Mouse (Mus musculus) cerebellum, adult 9-11 months (tissue): ENCODE results near the gene Arid5b.

ENCODE experiments used
- DNase-seq: peaks from one replicate; pipeline ENCODE4 v3.0.0; 2022

Gene Arid5b

DNA sequence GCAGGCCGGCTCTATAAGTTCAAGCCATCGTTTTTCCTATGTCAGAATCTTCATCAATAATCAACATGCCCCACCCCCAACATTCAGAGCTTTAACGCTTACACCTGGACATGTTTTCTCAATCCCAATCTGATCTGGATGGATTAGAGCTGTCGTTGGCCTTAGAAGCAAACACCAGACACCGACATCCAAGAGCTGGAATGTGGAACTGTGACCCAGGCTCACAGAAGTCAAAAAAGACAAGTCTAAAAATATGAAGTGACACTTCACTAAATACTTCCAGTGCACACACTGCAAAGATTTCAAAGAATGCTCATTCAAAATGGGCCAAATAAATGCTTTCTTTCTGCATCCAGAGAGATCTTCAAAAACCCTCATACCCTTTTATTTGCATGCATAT is 144.5 kb downstream of the Arid5b start:
- DNase-seq = no peak

DNA sequence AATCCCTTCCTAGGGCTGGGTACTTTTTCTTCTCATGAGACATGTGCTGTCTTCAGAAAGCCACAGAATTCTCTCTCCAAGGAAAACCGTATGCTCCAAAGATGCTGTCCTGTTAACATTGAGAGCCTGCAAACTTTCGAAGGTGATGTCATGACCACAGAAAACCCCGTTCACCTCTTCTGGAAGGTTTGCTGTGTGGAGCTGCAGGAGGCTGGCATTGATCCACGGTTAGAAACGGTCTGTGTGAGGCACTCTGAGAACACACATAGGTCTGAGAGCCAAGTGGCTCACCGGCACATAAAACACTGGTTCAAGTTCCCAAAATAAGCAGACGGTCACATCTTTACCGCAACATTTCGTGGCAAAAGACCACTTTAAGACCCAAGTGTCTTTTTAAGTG is 145.9 kb downstream of the Arid5b start:
- peak; percentile 43 for DNase-seq

DNA sequence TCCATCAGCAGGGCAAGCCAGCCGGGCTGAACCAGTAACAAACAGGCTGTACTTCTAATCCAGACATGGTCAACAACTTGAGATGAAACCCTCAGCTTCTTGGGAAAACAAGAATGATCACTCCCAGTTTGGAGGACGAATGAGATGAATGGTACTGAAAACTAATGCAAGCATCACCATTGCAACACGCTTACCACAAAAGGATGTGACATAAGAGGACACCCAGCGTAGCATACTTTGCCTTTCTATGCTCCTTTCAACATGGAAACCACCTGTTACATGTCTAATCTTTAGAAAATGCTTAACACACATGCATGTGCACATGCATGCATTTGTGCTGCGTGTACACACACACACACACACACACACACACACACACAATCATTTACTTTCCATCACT is 146.4 kb downstream of the Arid5b start:
- DNase-seq = no peak

DNA sequence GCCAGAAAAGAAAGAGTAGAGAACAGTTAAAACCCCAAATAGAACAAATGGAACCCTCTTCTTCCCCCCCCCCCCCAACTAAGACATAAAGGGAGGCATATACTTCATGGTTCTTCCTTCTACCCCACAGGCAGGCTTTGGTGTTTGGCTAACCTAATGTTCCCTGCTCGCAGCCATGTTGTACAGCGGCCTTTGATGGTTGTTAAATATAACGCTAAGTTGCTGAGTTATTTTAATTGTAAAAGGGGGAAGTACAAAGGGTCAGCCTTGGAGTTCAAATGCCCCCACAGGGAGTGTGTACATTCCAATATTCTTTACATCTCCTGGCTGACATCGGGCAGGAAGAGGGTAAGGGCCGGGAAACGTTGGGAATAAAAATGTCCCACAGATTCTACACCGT is 148.9 kb downstream of the Arid5b start:
- no peak for DNase-seq

DNA sequence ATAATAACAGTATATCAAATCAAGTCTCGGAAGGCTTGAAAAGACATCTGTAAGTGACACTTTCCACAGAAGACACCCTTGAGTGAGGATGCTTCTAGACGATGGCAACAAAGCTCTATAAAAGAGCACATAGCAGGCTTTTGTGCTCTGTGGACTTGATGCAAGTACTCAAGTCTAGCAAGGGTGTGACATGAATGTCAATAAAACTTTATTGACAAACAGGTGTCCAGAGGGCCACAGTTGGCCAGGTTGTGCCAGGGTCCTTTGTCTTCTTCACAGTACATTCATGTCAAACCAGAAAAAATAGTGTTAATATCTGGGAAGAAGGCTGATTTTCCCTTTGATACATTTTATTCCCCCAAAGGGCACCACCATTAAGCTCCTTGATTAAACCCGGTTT is 149.5 kb downstream of the Arid5b start:
- DNase-seq = no peak

DNA sequence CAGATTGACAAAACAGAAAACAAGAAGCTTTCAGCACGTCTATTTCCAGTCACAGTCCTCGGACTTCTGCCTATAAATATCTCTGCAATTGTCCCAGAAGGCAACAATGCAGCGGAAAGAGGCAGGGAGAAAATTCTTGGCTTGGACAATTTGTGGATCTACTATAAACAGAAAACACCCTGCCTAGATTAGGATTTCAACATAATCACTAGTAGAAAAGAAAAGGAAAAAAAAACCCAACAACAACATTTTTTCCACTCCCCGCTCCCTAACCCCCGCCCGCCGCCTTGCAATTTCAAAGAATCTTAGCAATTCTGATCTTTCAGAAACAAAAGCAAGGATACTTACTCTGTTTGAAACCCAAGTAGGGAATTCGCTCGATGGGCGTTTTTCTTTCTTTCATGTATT is 150.1 kb downstream of the Arid5b start:
- DNase-seq = no peak

DNA sequence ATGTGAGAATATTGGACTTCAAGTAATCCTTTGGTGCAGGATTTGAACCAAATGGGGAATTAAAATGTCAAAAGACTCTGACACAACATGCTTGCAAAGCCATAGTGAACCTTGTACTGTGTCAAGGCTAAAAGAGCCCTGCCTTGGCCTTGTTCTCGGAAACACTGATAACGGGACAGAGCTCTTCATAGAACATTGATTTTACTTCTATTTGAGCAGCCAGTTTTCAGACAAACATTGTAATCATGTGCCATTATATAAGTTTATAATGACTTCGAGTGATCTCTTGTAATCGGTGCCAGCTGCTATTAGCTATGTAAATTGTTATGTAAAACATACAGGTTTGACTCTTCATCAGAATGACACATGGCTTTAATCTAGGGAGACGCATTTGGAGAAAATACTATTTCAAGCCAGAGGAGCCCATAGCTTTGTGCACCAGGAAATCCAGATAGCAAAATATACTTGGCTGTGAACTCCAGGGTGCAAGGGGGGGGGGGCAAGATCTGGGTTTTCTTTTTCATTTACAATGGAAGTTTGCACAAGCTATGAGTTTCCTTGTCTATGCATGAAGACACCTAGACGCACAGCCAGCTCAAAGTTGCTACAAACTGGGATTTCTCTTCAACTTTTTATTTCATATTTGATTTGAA is 150.8 kb downstream of the Arid5b start:
- no peak for DNase-seq

DNA sequence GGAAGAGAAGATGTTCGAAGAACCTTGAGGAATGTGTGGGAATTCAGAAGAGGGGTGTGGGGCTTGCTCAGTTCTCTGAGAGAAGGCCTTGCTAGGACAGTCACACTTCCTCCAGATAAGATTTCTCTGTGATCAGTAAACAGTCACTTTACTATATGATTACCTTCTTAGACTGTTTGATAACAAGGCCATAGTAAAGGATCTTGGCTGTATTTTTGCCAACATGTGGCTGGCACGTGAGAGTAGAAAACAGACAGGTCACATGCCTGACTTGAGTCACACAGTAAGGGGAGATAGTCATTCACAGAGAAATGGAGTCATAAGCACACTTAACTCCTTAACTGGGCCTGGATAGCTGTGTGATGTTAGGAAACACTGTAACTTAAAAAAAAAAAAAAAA is 151.4 kb downstream of the Arid5b start:
- DNase-seq = no peak

DNA sequence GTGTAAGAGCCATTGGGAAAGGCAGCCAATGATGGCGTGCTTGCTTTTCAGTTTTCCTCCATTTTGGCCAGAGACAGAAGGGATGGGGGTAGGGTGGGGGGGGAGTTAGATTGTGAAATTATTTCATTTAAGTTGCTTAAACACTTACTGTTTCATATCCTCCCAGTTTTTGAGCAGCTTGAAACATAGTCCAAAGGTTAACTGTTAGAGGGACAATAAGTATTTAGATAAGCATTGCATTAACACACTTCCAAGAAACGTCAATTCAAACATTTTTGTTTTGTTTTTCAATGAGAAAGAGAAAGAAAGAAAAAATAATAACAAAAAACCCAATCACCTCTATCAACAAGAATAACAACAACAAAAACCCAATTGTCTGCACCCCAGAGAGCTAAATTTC is 152.0 kb downstream of the Arid5b start:
- DNase-seq = no peak

DNA sequence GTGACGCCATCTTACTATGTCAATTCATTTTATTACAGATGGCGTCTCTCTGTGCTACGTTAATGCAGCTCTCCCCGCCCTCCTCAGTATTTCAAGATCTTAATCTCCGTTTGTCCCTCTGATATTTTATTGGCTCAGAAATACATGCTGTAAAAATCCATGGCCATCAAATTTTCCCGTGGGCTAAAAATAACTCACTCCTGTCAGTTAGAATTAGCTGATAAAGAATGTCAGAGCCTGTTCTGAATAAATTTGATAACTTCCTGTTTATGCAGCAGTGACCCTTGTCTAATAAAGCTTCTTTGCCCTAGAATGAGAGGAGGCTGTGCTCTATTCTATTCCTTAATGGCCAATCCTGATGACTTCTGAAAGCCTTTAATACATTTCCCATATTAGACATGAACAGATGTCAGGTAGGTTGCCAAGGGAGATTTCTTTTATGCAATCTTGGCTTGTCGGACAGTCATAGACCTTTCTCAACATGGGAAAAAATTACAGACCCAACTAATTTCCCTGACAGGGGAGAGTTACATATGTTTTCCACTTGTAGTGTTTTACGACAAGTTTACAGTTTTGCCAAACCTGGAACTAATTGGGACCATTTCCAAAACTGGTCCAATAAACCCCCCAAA is 152.5 kb downstream of the Arid5b start:
- no peak for DNase-seq

DNA sequence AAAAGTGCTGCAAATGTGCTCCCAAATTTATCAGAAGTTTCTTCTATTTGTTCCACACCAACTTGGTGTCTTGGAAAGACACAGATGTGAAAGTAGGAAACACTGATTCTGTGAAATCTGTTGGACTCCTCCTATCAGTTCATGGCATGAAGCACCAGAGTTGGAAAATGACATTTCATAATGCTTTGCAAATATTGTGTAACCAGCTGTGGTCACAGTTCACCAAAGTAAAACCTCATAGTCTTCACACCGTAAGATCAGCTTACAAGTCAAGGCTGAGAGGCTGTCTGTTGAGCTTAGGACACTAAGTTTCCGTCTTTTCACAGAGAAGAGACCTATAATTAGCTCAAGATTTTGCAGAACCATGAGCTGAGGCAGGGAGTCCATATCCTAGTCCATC is 153.6 kb downstream of the Arid5b start:
- DNase-seq = no peak

DNA sequence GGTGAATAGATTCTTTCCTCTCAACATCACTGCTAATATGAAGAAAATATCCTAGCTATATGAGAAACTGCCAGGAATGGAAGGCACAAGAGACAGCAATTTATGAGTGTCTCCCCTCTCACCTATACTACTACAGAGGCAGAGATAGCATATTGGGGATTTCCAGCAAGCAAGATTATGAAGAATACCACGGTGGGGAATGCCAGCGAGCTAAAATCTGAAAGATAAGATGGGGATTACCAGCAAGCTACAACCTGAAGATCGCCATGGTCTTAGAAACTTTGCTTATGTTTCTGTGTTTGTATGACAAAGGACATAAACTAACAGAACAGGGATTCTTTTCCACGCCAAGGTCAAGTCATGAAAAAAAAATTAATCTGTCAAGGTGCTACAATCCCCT is 155.1 kb downstream of the Arid5b start:
- DNase-seq = no peak

DNA sequence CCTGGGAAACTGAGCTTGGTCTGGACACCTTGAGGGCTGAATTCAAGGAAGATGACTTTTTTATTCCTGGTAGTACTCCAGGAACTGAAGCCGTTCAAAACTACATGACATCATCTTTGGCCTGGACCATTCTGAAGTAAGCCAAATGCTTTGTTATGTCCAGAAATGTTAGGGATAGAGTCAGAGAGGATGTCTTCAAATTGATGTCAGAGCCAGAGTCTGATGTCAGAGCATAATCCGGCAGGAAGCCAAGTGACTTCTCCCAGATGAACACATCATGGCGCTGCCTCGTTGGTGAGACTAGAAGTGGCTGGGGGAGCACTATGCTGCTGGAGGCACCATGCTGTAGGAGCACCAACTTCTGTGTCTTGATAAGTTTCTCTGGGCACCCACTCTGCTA is 156.6 kb downstream of the Arid5b start:
- DNase-seq = no peak

DNA sequence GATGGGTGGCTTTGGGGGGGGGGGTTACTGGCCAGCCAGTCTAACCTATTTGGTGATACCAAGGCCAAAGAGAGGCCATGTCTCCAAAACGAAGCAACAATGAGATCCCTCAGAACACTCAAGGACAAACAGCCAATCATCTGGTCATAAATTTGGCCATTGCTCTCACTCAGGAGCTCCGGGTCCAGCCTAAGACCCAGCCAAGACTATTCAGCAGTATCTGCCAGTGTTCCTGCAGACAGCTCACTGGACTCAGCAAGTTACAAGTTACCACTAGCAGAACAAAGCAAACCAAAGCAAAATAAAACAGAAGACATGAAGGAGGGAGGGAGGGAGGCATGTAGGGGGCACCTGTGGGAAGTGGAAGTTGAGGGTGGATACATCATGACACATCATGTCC is 157.3 kb downstream of the Arid5b start:
- DNase-seq = no peak

DNA sequence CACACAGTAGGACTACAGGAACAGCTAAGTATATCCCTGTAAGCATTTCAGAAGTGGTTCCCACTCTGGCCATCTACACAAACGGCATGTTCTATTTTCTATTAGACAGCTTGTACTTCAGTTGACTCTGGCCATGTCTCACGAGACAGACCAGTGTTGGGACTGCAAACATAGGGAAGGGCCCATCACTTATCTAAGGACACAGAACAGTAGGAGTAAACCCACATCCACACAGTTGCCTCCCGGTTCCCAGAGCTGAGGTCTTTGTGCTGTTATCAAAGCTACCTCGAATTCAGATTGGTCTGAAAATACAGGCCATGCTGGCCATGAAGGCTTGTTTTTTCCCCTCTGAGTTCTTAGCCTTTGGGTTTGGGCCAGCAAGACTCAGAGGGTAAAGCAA is 158.5 kb downstream of the Arid5b start:
- DNase-seq = no peak

DNA sequence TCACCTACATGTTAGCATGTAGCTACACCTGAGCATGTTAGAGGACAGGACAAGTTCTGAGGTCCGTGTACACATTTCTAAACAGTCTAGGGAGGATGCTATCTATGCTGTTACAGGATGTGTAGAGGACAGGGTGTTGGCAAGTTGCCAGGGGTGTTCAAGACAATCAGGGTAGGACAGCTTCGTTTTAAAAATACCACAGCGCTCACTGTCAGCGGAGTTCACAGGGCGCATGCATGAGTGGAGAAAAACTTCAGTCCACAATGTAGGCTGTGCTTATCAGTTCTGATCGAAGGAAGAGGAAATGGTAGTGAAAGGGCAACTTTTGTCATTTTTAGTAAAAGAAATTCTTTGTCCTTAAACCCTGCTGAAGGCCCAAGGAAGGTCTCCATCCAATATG is 159.3 kb downstream of the Arid5b start:
- no peak for DNase-seq

DNA sequence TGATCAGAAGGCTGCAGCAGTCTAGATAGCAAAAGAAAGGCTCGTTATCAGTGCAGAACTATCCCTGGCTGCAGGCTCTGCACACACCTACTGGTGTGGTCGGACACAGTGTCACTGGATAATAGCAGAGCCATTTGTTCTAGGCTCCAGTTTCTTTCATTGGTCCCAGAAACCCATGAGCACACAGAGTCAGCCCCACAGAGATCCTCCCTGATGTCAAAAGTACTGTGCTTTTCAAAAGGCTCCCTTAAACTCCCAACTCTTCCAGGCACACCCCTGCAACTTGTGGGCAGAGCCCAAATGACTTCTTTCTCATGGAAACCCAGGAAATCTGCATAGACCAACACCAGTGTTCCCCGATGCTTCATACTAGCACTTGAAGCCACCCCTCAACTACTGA is 163.6 kb downstream of the Arid5b start:
- DNase-seq = no peak

DNA sequence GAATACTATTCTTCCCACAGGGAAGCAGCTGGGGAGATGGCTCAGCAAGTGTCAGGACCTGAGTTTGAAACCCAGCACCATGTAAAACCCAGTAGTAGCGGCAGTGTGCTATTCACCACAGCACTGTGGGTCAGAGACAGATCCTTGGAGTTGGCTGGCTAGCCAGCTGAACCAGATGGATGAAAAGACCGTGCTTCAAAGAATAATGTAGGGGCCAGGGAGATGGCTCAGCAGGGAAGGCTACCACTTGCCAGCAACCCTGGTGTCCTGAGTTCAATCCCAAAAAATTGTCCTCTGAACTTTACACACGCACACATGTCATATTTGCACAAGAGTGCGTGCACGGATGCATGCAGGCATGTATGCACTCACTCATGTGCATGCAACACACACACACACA is 164.9 kb downstream of the Arid5b start:
- peak; percentile 27 for DNase-seq

DNA sequence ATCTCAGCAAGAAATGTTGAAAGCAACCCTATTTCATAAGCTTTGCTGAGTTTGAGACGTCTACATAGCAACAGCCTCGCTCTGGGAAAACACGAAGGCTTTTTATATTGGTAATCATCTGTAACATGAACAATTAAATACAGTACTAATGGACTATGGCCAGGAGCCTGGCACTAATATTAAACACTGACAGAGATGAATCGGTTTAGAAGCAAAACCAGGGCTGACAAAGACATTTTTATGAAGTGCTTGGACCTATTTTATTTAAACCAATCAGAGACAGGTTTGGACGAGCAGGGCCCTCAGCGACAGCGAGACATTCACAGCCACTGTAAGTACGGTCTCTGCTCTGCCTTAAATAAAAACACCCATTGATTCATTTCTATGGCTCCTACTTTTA is 165.6 kb downstream of the Arid5b start:
- no peak for DNase-seq

DNA sequence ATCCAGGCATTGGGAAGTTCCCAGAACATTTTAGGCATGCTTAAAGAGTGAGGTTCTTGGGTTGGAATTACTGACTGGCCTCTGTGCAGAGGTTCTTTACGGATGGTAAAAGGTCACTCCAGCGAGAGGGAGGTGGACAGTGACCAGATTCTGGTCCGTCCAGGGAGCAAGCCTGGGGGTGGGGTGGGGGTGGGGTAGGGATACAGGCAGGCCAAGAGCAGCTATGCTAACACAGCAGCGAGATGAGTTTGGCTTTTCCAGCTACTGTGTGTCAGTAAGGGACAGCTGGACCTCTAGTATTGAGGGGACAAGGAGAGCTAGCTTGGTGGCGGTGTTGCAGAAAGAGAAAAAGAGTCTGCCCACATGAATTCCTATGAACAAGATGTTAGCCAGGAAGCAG is 167.9 kb downstream of the Arid5b start:
- no peak for DNase-seq

DNA sequence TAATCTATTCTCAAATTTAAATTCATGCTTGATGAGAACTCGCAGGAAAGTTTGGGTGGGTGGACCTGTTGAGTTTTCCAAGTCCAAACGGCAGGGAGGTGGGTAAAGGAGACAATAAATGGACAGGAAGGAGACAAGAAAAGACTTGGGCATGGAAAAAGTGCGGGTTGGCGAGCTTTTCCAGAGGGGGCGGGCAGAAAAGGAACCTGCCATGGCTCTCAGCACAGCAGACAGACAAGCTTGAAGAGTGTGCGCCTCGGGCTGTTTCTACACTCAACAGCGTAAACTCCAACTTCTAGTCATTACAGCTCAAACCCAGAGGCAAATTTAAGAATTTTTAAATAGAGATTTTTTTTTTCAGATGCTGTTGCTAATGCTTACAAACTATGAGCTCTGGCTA is 168.4 kb downstream of the Arid5b start:
- no peak for DNase-seq

DNA sequence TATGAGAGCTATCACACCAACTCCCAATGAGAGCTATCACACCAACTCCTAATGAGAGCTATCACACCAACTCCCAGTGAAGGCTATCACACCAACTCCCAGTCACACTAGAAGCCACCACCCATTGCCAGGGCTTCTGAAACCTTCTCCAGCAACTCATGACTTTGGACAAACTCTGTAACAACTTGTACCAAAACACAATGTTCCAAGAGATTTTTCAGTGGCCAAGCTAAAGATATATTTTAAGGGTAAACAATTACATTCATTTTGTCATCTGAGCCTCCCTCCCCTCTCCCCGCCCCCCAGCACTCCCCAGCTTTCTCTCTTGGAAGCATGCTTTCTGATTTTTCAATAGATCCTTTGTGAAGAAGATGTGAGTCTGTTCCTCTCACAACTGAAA is 168.9 kb downstream of the Arid5b start:
- DNase-seq = no peak

DNA sequence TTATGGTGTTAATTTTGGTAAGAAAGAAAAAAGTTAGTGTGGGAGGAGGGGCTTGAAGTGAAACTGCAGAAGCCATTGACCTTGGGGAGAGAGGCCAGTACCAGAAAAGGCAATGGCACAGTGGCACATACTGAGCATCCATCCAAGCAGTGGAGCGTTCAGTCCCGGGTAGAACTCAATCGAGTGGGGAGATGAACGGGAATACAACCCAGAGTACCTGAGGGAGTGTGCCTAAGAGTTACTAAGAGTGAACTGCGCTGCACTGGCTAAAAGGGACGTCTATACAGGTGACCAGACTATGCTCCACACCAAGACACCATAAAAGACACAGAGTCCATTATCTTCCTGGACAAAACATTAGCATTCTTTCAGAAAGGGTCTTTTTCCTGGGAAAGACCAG is 170.8 kb downstream of the Arid5b start:
- no peak for DNase-seq

DNA sequence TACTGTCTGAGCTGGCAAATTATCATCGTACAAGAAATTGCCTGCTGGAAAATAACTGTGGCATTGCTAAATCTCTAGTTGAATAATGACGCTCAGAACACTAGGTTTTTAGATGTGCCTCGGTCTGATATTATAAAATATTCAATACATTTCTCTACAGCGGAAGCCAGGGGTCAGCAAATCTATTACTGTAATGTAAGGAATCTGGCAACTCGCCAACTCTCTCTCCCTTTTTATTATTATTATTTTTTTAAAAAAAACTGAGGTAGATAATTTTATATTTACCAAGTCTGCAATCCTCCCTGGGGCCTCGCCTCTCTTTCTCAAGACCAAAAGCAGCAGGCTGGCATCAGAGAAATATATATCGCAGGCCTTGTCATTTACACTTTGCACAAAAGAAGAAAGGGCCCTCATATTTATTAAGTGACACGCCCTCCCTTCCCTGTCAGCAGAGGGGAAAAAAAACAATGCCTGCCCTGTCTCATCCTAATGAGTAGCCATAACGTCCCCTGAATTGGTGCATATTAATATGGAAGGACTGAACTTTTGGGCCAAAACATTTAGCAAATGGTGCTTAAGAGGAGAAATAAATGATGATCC is 172.1 kb downstream of the Arid5b start:
- DNase-seq = no peak
